Mouse (Mus musculus) ovary, adult 2 months (tissue): ENCODE data around the gene Casz1. TPM values are rescaled to one million over a fixed set of nuclear protein-coding genes. Genes with fewer than 3 reads are reported as not detected.

Source experiments
- polyA plus RNA-seq: library from polyadenylated mRNA; depleted of rRNA; stranded (reverse); fragments of >200 nt; gene quantifications from 2 replicates; pipeline ENCODE4 v1.2.3, GENCODE M21; 2012; rRNA removed

Gene Casz1
- 16.2 and 16.4 TPM in 2 replicates for polyA plus RNA-seq

DNA sequence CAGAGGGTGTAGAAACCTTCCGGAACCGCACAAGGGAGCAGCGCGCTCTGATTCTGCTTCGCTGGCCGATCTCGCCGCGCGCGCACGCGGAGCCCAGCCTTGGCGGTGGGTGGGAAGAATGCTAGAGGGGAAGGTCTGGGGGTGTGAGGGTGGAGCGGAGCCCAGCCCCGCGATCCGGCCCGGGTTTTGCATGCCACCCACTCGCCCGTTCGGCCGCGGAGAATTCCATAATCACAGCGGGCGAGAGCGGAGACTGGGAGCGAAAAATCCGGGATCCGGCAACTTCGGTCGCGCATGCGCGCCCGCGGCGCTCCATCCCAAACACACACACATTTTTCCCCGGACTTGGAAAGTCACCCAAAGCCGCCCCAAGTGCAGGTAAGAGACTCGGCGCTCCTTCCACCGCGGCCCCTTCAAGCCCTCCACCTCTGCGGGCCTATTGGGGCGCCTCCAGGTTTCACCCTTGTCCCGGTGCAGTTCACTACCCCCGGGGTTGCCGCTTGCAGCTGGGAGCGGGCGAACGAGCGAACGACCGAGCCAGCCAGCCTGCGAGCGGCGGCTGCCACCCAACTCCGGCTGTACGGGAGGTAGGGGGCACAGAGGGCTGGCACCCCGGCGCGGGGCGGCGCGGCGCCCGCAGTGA is at the start of gene Casz1:
TSS of gene Casz1 (plus strand) at position 293 of the 643 bp plus-strand sequence.

Other genes with a start within 250 kb of the Casz1 start
- gene Exosc10, start 246.0 kb upstream of the Casz1 start, polyA plus RNA-seq, result 27.9 and 31.4 TPM in 2 replicates
- 161 and 175 TPM in 2 replicates for gene Srm, start 212.9 kb upstream of the Casz1 start, polyA plus RNA-seq
- 5.7 and 7.4 TPM in 2 replicates for gene Masp2, start 201.9 kb upstream of the Casz1 start, polyA plus RNA-seq
- gene Tardbp, start 177.4 kb upstream of the Casz1 start, polyA plus RNA-seq, result 15.8 and 39.9 TPM in 2 replicates
- gene Gm572, start 161.1 kb upstream of the Casz1 start, polyA plus RNA-seq, result 0.13 TPM in 1 of 2 replicates, not detected in the other